Mouse (Mus musculus) cerebellum, adult 2 months (tissue): ENCODE measurements around the gene Tmem79.

Experiments
- CTCF ChIP-seq: fragments of 200-500 bp; IDR thresholded peaks from 2 replicates; pipeline ENCODE4 v1.5.1; 2011; ENCODE audit warnings: low read depth, mild to moderate bottlenecking, control low read depth, low read length, moderate library complexity, borderline replicate concordance; ENCODE audit not compliant: insufficient read depth
- POLR2A ChIP-seq: fragments of 200-500 bp; IDR thresholded peaks from 2 replicates; pipeline ENCODE4 v1.6.1; 2011; ENCODE audit warnings: low read length, control low read depth, borderline replicate concordance; ENCODE audit not compliant: insufficient read depth

DNA sequence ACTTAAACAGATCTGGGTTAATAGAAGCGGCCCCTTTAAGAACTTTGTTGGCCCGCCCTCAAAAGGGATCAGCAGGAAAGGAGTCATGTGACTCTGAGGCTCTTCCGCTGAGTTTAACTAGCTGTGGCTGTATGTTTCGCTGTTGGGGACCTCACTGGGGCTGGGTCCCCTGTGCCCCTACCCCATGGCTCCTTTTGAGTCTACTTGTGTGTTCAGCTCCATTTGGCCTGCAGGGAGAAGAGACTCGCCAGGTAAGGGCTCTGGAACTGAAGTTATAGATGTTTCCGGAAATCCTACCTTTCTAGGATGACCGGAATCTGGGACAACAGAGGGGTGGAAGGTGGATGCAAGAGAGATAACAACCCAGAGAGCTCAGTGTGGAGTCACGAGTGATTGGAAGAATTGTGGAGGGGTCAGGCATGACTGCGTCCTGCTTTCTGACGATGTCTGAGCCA, 11.0 kb downstream of the Tmem79 start, which contains the start of gene Glmp:
- TF ChIP-seq CTCF (no peak), POLR2A (peak; percentile 70; the same call in 1 of the 2 replicates)
